Mouse (Mus musculus) bone marrow macrophage, adult 2 months (primary cell): ENCODE measurements around the gene 2010005H15Rik.

Experiments used
- CTCF ChIP-seq: IDR thresholded peaks from 2 replicates; pipeline ENCODE4 v1.5.1; 2012; ENCODE audit warnings: low read depth, mild to moderate bottlenecking, low read length, moderate library complexity
- POLR2A ChIP-seq: IDR thresholded peaks from 2 replicates; pipeline ENCODE4 v1.6.1; 2012; ENCODE audit warnings: mild to moderate bottlenecking, low read depth, low read length, borderline replicate concordance

GRCm38 (mm10) chr16:36176108-36176507 is 45.2 kb upstream of the 2010005H15Rik start:
- TF ChIP-seq CTCF (no peak), POLR2A (no peak)
